Mouse (Mus musculus) left cerebral cortex, adult 9 months (tissue): ENCODE data around the gene Ctf2.
"Not testable (repeated sequence)": the region's sequence is repeated elsewhere in the genome, so short reads cannot be mapped to it uniquely, and the experiment has no call there.

Experiments
- DNase-seq, 2 experiments: peaks; one replicate each; pipeline ENCODE4 v3.0.0; 2022; ENCODE audit warnings: low spot score in 2 of 2

Gene Ctf2

DNA sequence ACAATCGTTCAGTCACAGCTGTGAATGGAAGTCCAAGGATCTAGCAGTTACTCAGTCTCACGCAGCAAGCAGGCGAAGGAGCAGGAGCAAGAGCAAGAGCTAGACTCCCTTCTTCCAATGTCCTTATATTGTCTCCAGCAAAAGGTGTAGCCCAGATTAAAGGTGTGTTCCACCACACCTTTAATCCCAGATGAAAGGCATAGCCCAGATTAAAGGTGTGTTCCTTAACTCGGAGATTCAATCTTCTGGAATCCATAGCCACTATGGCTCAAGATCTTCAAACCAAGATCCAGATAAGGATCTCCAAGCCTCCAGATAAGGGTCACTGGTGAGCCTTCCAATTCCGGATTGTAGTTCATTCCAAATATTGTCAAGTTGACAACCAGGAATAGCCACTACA, at the start of gene Ctf2:
Ctf2 (minus strand) TSS at position 101 of the 400 bp plus-strand sequence.
- DNase-seq: not testable (repeated sequence)

DNA sequence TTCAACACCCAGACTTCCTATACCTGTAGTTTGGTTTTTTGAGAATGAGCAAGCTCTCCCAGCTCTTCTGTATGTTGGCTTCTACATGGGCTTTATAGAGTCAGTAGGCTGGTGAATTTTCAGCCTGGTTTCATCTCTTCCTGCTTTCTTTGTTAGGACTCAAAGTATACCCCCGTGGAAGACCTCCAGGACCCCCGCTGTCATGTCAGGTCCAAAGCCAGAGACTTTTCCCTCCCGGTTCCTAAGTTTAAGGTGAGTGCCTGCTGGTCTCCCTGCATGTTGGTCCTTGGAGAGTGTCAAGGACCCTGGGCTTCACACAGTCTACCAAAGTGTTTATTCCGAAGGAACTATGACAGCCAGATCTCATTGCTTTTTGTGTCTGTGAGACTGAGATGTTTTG, 46.4 kb upstream of the Ctf2 start:
- no peak for DNase-seq

DNA sequence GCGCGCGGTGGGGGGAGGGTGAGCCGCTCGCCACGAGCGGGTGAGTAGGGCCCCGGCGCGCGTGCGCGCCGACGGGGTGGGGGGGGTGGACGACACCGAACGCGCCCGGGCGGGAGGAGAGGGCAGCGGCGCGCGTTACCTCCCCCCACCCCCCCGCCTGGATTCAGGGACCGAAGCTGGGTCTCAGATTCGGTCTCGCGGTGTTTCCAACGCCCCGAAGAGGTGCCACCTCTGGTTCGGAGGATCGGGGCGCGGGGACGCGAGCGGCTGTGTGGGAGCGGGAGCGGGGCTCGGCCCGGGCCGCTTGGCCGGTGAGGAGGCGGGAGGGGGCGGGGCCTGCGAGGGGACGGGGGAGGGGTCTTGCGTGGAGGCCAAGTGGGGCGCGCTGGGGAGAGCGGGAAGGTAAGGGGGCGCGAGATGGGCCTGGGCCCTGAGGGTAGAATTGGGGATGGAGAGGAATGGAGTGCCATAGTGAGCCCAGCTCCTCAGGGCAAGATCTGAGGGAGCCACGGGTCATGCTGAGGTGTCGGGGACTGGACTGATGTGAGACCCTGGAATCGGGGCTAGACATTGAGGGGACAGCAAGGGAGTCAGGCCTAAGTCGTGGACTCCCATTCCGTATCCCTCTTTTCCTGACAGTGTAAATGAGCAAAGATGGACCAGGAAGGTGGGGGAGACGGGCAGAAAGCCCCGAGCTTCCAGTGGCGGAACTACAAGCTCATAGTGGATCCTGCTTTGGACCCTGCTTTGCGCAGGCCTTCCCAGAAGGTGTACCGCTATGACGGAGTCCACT, 45.7 kb upstream of the Ctf2 start:
- DNase-seq: no peak

DNA sequence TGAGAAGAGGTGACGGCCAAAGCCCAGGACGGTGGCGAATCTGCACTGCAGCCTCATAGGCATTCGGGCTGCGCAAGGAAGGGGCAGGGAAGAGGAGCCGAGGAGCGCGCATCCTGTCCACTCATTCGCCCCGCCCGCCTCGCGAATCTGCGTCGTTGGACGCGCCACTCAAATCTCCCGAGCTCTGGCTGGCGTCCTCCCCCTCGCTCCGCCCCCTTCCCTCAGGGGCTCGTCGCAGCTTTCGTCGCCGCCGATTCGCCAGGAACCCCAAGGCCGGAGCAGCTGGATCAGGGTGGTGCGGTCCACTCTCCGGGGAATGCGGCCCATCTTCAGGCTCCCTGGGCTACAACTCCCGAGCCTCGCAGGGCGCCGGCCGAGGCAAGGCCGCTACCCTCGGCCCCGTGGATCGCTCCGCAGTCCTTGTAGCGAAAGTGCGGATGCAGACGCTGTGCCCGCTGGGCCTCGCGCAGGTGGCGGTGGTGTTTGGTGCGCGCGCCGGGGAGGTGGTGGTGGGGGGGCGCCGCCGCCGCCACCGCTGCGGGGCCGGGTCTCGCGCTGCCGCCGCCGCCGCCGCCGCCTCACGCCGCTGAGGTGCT, 45.0 kb upstream of the Ctf2 start:
- peak; percentile 88 to 96 for DNase-seq

DNA sequence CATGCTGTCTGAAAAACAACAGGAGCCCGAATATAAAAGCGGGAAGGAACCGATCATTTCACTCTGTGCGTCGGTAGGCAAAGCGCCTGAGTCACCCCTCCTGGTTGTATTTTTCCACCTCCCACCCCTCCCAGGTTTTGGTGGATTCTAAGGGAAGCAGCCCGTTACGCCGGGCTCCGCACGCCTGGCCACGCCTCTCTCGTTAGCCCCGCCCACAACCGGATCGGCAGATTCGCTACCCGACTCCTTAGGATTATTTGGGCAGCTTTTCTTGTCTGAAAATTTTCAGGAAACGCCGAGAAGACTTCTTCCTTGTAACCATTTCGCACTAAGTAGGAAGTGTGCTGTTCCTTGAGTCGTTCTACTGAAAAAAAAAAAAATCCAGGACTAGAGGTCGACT, 44.5 kb upstream of the Ctf2 start, which contains the start of gene Setd1a:
Setd1a (plus strand) TSS at position 245 of the 400 bp plus-strand sequence.
- peak in 1 of 2 experiments; percentile 87 for DNase-seq

DNA sequence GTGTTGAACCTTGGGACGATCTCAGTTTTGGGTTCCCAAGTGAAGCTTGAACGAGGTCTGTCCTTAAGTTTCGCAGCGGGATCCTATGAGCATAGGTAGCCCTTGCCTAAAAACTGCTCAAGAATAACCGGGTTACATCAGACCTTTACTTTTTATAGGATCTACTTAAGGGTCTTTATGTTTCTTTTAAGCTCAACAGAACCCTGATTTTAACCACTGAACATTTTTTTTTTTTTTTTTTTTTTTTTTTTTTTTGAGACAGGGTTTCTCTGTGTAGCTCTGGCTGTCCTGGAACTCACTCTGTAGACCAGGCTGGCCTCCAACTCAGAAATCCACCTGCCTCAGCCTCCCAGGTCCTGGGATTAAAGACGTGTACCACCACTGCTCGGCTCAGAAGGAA, 43.9 kb upstream of the Ctf2 start:
- DNase-seq: not testable (repeated sequence)

DNA sequence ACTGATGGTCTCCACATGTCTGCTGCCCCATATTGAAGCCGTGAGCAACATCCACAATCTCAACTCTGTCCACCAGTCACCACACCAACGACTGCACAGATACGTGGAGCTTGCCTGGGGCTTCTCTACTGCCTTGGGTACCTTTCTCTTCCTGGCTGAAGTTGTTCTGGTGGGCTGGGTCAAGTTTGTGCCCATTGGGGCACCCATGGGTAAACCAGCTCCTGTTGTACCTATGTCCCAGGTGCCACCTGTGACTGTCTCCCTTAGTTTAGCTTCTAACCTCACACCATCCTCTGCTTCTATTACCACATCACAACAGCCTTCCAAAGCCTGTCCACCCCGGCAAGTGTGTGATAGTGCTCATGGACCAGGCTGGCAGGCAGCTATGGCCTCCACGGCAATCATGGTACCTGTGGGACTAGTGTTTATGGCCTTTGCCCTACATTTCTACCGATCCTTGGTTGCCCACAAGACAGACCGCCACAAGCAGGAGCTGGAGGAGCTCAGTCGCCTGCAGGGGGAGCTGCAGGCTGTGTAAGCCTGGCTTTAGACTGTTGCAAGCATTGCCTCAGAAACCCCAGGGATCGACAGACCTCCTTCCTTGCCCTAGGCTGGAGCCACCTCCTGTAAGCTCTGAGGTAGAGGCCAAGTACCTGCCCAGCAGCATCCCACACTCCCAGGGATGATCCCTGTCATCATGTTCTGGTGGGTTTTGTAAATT, 41.9 kb upstream of the Ctf2 start:
- peak in 1 of 2 experiments; percentile 62 for DNase-seq

DNA sequence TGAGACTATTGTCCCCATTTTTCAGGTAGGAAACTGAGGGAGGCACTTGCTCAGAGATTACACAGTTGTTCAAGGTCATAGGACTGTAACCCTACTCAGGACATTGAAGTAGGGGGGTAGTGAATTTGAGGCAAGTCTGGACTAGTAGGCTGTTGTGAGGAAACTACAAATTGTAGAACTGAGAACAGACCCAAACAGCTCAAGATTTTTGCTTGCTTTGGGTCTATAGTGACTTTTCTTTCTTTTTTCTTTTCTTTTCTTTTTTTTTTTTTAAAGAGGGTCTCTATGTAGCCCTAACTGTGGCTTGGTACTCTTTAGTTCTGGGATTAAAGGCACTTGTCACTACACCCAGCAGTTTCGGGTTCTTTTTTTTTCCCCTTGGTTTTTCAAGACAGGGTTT, 40.6 kb upstream of the Ctf2 start:
- no peak for DNase-seq

DNA sequence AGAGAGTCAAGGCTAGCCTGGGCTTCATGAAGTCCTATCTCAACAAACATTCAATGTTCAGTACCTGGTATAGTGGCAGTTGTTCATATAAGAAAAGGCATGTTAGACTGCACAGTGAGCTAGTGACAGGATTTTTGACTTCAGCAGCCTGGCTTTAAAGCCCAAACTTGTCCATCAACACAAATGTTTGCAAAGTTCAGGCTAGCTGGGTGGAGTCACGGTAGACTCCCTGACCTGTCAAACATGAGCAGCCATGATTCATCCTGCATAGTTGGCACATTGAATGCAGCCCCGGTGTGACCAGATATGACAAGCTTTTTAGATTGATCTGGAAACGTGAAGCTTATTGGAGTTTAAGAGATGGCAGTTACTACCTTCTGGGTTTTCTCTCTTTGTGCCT, 40.1 kb upstream of the Ctf2 start:
- DNase-seq: no peak

DNA sequence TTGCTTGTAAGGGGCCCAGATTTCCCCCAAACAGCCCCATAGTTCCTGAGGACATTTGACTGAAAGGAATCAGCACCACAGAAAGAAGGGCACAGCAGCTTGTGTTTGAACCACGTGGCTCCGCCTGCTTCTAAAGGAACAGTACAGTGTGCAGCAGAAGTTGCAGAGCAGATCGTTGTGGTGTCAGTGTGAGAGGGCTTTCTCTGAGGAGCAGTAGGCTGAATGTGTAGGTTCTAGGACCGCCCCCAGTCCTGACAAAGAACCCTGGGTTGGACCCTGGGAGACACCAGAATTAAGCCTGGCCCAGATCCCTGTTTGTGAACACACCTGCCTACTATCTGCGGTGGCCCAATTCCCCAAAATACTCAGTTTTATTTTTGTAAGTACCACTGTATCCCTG, 39.3 kb upstream of the Ctf2 start:
- DNase-seq: no peak

DNA sequence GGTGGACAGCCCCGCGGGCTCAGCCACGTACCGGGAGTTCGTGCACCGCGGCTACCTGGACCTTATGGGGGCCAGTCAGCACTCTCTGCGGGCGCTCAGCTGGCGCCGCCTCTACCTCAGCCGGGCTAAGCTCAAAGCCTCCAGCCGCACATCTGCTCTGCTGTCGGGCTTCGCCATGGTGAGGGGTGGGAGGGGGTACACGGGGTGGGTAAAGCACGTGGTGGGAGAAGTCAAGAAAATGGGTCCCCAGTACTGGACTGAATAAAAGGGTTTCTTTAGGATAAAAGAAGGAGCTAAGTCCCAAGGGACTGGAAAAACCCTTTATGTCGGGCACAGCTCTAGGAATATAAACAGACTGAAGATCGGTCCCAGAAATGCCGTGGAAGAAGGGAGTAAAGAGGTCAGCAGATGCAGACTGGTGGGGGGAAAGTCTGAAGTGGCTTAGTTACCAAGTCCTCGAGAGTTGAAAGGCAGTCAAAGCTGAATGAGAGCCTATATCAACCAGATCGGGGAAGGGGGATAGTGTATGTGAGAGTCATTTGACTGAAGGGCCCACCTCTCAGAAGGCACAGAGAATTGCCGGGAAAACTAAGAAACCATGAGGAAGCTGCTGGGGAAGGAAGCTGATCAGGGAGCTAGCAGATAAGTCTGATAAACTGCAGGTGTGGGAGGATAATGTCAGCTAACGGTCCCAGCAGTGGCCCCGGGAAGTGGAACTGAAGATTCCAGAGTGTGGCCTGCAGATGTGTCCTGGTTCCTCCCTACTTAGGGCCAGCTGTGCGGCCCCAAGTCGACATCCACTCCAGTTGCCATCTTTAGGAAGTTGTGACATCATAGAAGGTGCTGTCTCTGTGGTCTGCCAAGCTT, 38.3 kb upstream of the Ctf2 start:
- no peak for DNase-seq

DNA sequence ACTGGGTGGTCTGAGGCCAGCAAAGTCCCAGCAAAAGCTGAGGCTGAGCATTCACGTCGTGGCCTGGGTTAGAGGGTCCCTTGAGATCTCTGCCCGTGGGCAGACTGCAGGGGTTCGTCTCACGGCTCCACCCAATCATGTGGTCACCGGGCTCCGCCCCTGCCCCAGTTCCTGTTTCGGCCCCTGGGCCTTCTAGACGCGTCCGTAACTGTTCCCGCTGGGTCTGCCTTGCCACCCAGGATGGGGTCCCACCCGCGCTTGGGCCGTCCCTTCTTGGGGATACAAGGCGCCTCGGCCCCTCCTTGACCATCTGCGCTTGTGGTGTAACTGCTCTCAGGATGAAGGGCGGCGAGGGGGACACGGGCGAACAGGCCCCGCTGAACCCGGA, 37.7 kb upstream of the Ctf2 start, which contains the start of gene Orai3:
Orai3 (plus strand) TSS at position 165 of the 388 bp plus-strand sequence.
- DNase-seq: peak in 1 of 2 experiments; percentile 87

DNA sequence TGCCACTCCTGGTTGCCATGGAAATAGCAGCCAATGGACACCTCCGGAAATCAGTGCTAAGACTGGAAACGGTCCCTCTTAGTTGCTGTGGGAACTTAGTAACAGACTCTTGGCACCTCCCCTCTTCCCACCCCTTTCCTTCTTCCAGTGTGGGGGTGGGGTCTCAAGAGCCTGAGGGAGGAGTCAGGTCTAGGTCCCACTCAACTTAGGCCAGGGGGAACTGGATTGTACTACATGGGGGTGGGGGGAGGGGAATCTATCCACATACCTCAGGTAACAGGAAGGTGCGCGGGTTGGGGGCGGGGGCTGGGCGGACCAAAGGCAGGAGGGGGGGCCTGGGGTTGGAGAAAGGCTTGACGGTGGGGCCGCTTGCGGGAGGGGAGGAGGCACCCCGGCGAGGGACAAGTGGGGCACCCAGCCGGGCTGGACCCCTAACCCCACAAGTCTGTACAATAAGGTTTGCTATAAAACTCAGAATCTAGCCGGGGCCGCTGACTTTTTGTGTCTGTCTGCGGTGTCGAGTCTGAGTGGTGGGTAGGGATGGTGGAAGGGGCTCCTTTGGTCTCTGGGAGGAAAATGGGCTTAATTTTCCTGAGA, 37.1 kb upstream of the Ctf2 start:
- peak; percentile 98 to 99 for DNase-seq

DNA sequence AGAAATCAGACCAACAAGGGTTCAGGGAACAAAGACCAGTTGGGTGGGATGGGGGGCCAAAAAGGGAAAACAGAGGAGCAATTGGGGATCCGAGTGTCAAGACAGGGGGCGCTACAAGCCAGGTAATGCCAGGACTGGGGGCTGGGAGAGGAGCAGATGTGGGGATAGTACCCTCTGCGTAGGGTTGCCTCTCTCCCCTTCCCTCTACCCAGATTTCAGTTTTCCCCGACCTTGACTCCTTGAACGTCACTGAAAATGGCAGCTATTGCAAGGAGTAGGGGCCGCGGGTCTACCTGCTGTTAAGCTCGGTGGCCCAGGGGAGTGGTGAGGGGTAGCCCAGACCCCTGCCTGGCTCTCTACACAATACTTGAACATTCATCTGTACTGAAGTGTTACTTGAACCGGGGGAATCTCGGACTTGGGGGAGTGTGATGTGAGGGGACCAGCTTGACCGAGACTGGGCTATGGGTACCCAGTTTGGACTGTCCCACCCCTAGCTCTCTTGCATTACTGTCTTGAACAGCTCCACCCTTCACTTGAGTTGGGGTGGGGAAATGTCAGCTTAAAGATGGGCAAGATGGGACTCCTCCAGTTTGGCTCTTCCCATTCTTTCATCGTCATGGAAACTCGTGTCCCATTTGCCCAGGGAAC, 36.5 kb upstream of the Ctf2 start:
- no peak for DNase-seq

DNA sequence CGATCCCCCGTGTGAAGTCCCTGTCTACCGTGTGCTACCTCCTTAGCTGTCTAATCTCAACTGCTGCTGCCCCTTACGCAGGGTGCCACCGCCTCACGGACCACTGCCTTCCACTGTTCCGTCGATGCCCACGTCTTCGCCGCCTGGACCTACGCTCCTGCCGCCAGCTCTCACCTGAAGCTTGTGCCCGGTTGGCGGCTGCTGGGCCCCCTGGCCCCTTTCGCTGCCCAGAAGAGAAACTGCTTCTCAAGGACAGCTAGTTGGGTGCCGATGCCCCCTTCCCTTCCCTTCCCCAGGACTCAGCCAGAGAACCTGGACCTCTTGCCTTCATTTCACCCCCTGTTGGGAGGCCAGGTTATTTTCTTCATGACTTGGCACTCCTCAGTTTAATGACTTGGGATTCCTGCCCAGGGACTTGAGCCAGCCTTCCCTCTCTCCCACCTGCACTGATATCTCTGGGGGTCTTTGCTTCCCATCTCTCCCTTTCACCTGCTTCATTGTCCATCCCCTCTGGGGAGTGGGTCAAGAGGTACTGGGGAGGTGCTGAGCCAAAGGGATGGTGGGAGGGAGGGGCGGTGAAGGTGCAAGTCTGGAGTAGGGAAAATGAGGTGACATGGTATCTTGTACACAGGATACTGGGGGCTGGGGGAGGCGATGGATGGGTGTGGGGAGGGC, 35.8 kb upstream of the Ctf2 start:
- no peak for DNase-seq

DNA sequence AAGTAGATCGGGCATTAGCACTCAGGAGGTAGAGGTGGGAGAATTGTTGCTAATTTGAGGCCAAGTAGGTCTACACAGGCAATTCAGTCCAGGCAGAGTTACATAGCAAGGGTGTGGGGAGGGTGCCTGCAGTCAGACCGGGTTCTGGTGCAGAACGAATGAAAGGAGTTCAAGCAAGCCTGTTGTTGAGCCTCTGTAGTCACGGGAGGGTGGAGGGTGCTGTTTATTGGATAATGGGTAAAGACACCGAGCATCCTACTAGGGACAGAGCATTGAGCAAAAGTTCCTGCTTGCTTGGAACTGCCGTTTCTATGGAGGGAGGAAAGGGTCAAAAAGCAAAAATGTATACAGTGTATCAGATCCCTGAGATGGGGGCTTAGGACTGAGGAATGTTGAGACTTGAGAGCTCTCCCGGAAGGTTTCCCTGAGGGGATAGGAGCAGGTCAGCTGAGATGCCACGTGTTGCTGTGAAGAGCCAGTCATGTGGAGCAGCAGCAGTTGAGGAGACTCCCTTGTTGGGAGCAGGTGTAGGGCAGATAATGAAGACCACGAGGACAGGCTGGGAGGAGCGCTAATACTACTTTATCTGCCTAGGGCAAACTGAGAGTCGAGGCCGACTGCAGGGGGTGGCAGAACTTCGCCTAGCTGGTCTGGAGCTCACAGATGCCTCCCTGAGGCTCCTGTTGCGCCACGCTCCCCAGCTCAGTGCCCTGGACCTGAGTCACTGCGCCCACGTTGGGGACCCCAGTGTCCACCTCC, 35.1 kb upstream of the Ctf2 start:
- DNase-seq: no peak

DNA sequence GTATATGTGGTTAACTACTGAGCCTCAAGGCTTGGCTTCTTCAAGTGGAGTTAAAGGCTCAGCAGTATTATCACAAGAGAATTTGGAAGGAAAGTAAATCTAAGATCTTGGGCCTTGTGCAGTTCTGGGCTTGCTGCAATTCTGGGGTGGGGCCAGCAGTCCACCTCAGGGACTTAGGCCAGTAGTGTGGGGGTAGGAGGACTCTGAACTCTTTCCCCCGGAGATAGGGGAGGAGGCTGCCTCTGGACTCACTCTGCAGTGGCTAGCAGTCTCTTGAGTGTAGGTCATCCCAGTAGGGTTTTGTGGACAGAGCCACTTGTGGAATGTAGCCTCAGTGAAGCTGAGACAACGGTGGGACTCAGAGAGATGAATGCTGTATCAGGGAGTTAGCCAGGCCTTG, 33.8 kb upstream of the Ctf2 start:
- DNase-seq: no peak

DNA sequence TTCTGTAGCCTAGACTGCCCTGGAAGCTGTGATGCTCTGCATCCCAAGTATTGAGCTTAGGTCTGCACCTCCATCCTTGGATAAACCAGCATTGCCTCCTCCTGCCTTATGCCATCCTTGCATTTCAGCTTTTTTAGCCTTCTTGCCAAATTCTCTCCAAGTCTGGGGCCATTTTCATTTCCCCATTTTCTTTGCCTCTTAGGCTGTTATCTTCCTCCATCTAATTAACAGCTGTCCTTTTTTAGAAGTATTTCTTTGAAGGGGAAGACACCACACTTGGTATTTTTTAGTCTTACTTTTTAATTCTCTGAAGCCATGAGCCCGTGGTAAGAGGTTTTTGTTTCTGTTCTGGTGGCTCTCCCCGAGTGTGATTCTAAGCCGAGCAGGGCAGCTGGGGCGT, 31.7 kb upstream of the Ctf2 start:
- DNase-seq: no peak

DNA sequence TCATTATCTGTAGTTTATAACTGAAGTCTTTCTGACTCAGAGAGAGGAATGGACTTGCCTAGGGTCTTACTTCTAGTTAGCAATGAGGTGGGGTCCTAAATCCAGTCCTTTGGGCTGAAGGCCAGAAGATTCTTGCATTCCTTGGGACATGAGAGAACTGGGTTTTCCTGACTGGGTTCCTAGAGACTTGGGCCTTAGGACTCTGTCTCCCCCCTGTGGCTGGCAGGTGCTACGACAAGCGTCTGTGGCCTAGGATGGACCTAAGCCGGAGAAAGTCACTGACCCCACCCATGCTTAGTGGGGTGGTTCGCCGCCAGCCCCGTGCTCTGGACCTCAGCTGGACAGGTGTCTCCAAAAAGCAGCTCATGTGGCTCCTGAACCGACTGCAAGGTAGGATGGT, 29.1 kb upstream of the Ctf2 start:
- no peak for DNase-seq
